In genomic region chr9:101464727-101465427, GRCm38 (mm10) we compare ENCODE assay signal across 12 mouse cellular contexts.
A peak's percentile ranks its signal among the peaks of the same experiment; 100 is the strongest.
DNase-seq lines count a peak whose midpoint lies in the region; ATAC-seq lines count a peak whose summit lies in the region.
"Had no signal": no experiment of that assay in that cellular context is flagged by ENCODE, and none has a peak within 500 bp of the region (broad histone marks: within the 10 kb centered on the region; RNA-seq: fewer than 3 reads in every experiment).

No protein-coding gene starts in this region.

- DNase-seq in forebrain, embryonic 14.5 days (ENCODE audit: low spot score): peak; percentile 49
- peak; percentile 11 for DNase-seq in lung, postnatal 25 days (ENCODE audit: low spot score)
- no peak for DNase-seq in adrenal gland, adult 18-20 months (ENCODE audit: low spot score in 2 of 2)
- no peak for DNase-seq in right cerebral cortex, postnatal 14 days
- DNase-seq in layer of hippocampus, postnatal 10 days (ENCODE audit: low spot score in 2 of 2): no peak
- DNase-seq: kidney, postnatal 36 days had no signal

- H3K27ac ChIP-seq in midbrain, embryonic 13.5 days: peak overlapping the region; percentile 16; the same call in 1 of the 2 replicates
- no peak overlapping the region; the same call in 1 of the 2 replicates for H3K27ac ChIP-seq in midbrain, embryonic 15.5 days
- H3K27ac ChIP-seq in forebrain, embryonic 14.5 days (ENCODE audit: low read depth, low read length): no peak overlapping the region
- H3K27ac ChIP-seq: heart, embryonic 15.5 days; intestine, embryonic 15.5 days; liver, embryonic 15.5 days had no signal

- no peak for ATAC-seq in midbrain, embryonic 13.5 days
- no peak for ATAC-seq in midbrain, embryonic 15.5 days (replicated peaks)
- no peak for ATAC-seq in forebrain, embryonic 14.5 days
- ATAC-seq: CD4-positive, CD25-positive, alpha-beta regulatory T cell, adult 4 months; intestine, embryonic 15.5 days had no signal

- H3K27me3 ChIP-seq in midbrain, embryonic 13.5 days: no peaks in the 10 kb centered on the region
- no peaks in the 10 kb centered on the region for H3K27me3 ChIP-seq in midbrain, embryonic 15.5 days (replicated peaks)
- no peaks in the 10 kb centered on the region for H3K27me3 ChIP-seq in forebrain, embryonic 14.5 days (replicated peaks; ENCODE audit: control insufficient read depth, insufficient read depth, low read length)
- H3K27me3 ChIP-seq: heart, embryonic 15.5 days; intestine, embryonic 15.5 days; liver, embryonic 15.5 days had no signal

- H3K4me1 ChIP-seq in midbrain, embryonic 13.5 days (replicated peaks): peaks cover 7% of the 10 kb centered on the region
- peaks cover 7% of the 10 kb centered on the region; the same call in 1 of the 2 replicates for H3K4me1 ChIP-seq in midbrain, embryonic 15.5 days
- H3K4me1 ChIP-seq in forebrain, embryonic 14.5 days (ENCODE audit: control insufficient read depth, insufficient read depth, low read length): peaks cover 8% of the 10 kb centered on the region
- H3K4me1 ChIP-seq: heart, embryonic 15.5 days; intestine, embryonic 15.5 days; liver, embryonic 15.5 days had no signal

- no peaks in the 10 kb centered on the region for H3K9me3 ChIP-seq in midbrain, embryonic 13.5 days
- no peaks in the 10 kb centered on the region for H3K9me3 ChIP-seq in midbrain, embryonic 15.5 days
- no peaks in the 10 kb centered on the region for H3K9me3 ChIP-seq in forebrain, embryonic 14.5 days (replicated peaks; ENCODE audit: control insufficient read depth, low read length)
- H3K9me3 ChIP-seq: heart, embryonic 15.5 days; intestine, embryonic 15.5 days; liver, embryonic 15.5 days had no signal

- WGBS in midbrain, embryonic 13.5 days: 48% methylated on average over 18 of the region's 18 CpGs
- 40% methylated on average over 18 of the region's 18 CpGs for WGBS in midbrain, embryonic 15.5 days
- 25% methylated on average over 18 of the region's 18 CpGs for WGBS in forebrain, embryonic 14.5 days

- no peaks in the 10 kb centered on the region for H3K36me3 ChIP-seq in midbrain, embryonic 13.5 days
- H3K36me3 ChIP-seq in midbrain, embryonic 15.5 days (replicated peaks): no peaks in the 10 kb centered on the region
- H3K36me3 ChIP-seq in forebrain, embryonic 14.5 days (ENCODE audit: control insufficient read depth, insufficient read depth, low read length): no peaks in the 10 kb centered on the region
- H3K36me3 ChIP-seq: heart, embryonic 15.5 days; intestine, embryonic 15.5 days; liver, embryonic 15.5 days had no signal

- no peak overlapping the region for H3K4me3 ChIP-seq in midbrain, embryonic 13.5 days (replicated peaks)
- H3K4me3 ChIP-seq in midbrain, embryonic 15.5 days: no peak overlapping the region
- H3K4me3 ChIP-seq in forebrain, embryonic 14.5 days (ENCODE audit: low read depth, low read length): no peak overlapping the region
- H3K4me3 ChIP-seq: heart, embryonic 15.5 days; intestine, embryonic 15.5 days; liver, embryonic 15.5 days had no signal

- H3K4me2 ChIP-seq in midbrain, embryonic 13.5 days (replicated peaks): no peak overlapping the region
- H3K4me2 ChIP-seq in midbrain, embryonic 15.5 days: no peak overlapping the region
- H3K4me2 ChIP-seq in forebrain, embryonic 14.5 days (ENCODE audit: low read length): peak overlapping the region; percentile 32
- H3K4me2 ChIP-seq: heart, embryonic 15.5 days; intestine, embryonic 15.5 days; liver, embryonic 15.5 days had no signal

- H3K9ac ChIP-seq in midbrain, embryonic 13.5 days (replicated peaks): no peak overlapping the region
- no peak overlapping the region for H3K9ac ChIP-seq in midbrain, embryonic 15.5 days
- no peak overlapping the region; the same call in 1 of the 2 replicates for H3K9ac ChIP-seq in forebrain, embryonic 14.5 days (ENCODE audit: low read length)
- H3K9ac ChIP-seq: heart, embryonic 15.5 days; intestine, embryonic 15.5 days; liver, embryonic 15.5 days had no signal

Comparison
In these comparisons a context has a peak if more than half of its experiments do, and no peak if none do; other contexts are left out.
1. DNase-seq: peak in forebrain, embryonic 14.5 days (single experiment) and lung, postnatal 25 days (single experiment); none in adrenal gland, adult 18-20 months (0 of 2), right cerebral cortex, postnatal 14 days (single experiment) and layer of hippocampus, postnatal 10 days (0 of 2).